Mouse (Mus musculus) CH12.LX (cell line): ENCODE measurements around the gene Fat2. TPM values are rescaled to one million over a fixed set of nuclear protein-coding genes. Genes with fewer than 3 reads are reported as not detected.

Experiments
- DNase-seq: peaks from one replicate; pipeline ENCODE4 v3.0.0-alpha.2; 2013; ENCODE audit errors: extremely low read depth
- H3K27ac ChIP-seq: 2 replicates; pipeline ENCODE4 v1.5.1; 2012; ENCODE audit warnings: low read depth, mild to moderate bottlenecking, control low read depth, moderate library complexity; ENCODE audit not compliant: insufficient read depth
- H3K27me3 ChIP-seq: replicated peaks from 2 replicates; pipeline ENCODE3; 2012; ENCODE audit warnings: inconsistent platforms
- H3K36me3 ChIP-seq, 2 experiments: replicated peaks in 1 of 2; 2 replicates each; pipeline versions ENCODE3 to v1.6.1; 2012; ENCODE audit warnings: inconsistent platforms in 1 of 2, low read length in 1 of 2, mild to moderate bottlenecking in 1 of 2, mixed read lengths in 1 of 2, moderate library complexity in 1 of 2; ENCODE audit not compliant: control insufficient read depth in 1 of 2, insufficient read depth in 1 of 2
- H3K4me1 ChIP-seq, 2 experiments: 2 replicates each; pipeline ENCODE4 v1.6.1; 2012; ENCODE audit warnings: inconsistent platforms in 1 of 2, moderate library complexity in 1 of 2; ENCODE audit not compliant: insufficient read depth in 2 of 2, control insufficient read depth in 1 of 2
- H3K4me2 ChIP-seq: 2 replicates; pipeline ENCODE4 v1.6.1; 2012; ENCODE audit warnings: low read depth, mild to moderate bottlenecking, control low read depth; ENCODE audit not compliant: poor library complexity, insufficient read depth, severe bottlenecking
- H3K4me3 ChIP-seq, 3 experiments: fragments of 150-350 bp in 1 of 3; sonication (generic) in 1 of 3; replicated peaks in 1 of 3; 2 replicates each; pipeline versions ENCODE3 to v1.5.1; 2011 to 2012; ENCODE audit warnings: low read depth in 2 of 3, low read length in 2 of 3, mild to moderate bottlenecking in 2 of 3, moderate library complexity in 2 of 3, control low read depth in 1 of 3, improper control_type of control experiment in 1 of 3, inconsistent platforms in 1 of 3, mixed read lengths in 1 of 3; ENCODE audit not compliant: poor library complexity in 1 of 3
- H3K79me2 ChIP-seq: replicated peaks from 2 replicates; pipeline ENCODE4 v1.6.1; 2012; ENCODE audit warnings: mild to moderate bottlenecking, moderate library complexity; ENCODE audit not compliant: control insufficient read depth, poor library complexity, insufficient read depth, severe bottlenecking; ENCODE audit errors: extremely low read depth
- H3K9ac ChIP-seq: 2 replicates; pipeline ENCODE4 v1.6.1; 2012; ENCODE audit warnings: low read depth, mild to moderate bottlenecking, control low read depth, moderate library complexity; ENCODE audit not compliant: insufficient read depth
- H3K9me3 ChIP-seq: replicated peaks from 2 replicates; pipeline ENCODE3; 2012; ENCODE audit warnings: low read length, inconsistent platforms, mixed read lengths
- CTCF ChIP-seq, 2 experiments: IDR thresholded peaks in 1 of 2; conservative IDR thresholded peaks in 1 of 2; 2 replicates each; pipeline ENCODE4 v1.5.1; 2011 to 2012; ENCODE audit warnings: low read depth in 2 of 2, low read length in 2 of 2, improper control_type of control experiment in 1 of 2, inconsistent platforms in 1 of 2, mild to moderate bottlenecking in 1 of 2, moderate library complexity in 1 of 2
- E2F4 ChIP-seq: IDR thresholded peaks from 2 replicates; pipeline ENCODE4 v1.6.1; 2011; ENCODE audit warnings: low read depth, low read length, improper control_type of control experiment; ENCODE audit not compliant: insufficient replicate concordance
- EP300 ChIP-seq: IDR thresholded peaks from 2 replicates; pipeline ENCODE4 v1.6.1; 2011; ENCODE audit warnings: low read length, improper control_type of control experiment
- GABPA ChIP-seq: IDR thresholded peaks from 2 replicates; pipeline ENCODE4 v1.6.1; 2012; ENCODE audit warnings: low read depth, low read length, improper control_type of control experiment, inconsistent platforms; ENCODE audit not compliant: insufficient replicate concordance
- HCFC1 ChIP-seq: IDR thresholded peaks from 2 replicates; pipeline ENCODE4 v1.6.1; 2012; ENCODE audit warnings: low read depth, mild to moderate bottlenecking, inconsistent platforms, low read length, improper control_type of control experiment
- IRF4 ChIP-seq: IDR thresholded peaks from 2 replicates; pipeline ENCODE4 v1.6.1; 2014; ENCODE audit warnings: low read depth, mild to moderate bottlenecking, inconsistent platforms, low read length, improper control_type of control experiment
- JUN ChIP-seq: IDR thresholded peaks from 2 replicates; pipeline ENCODE4 v1.6.1; 2011; ENCODE audit warnings: low read depth, mild to moderate bottlenecking, low read length, improper control_type of control experiment, moderate library complexity; ENCODE audit not compliant: insufficient read depth
- KAT2A ChIP-seq: IDR thresholded peaks from 2 replicates; pipeline ENCODE4 v1.6.1; 2012; ENCODE audit warnings: low read length, improper control_type of control experiment, inconsistent platforms; ENCODE audit not compliant: insufficient replicate concordance
- MAFK ChIP-seq: IDR thresholded peaks from 2 replicates; pipeline ENCODE4 v1.6.1; 2011; ENCODE audit warnings: low read length, improper control_type of control experiment; ENCODE audit not compliant: insufficient replicate concordance
- MAX ChIP-seq: IDR thresholded peaks from 2 replicates; pipeline ENCODE4 v1.6.1; 2011; ENCODE audit warnings: low read length, improper control_type of control experiment
- MAZ ChIP-seq: IDR thresholded peaks from 2 replicates; pipeline ENCODE4 v1.6.1; 2012; ENCODE audit warnings: low read depth, mild to moderate bottlenecking, inconsistent platforms, low read length, improper control_type of control experiment, moderate library complexity
- NELFE ChIP-seq: IDR thresholded peaks from 2 replicates; pipeline ENCODE4 v1.6.1; 2011; ENCODE audit warnings: low read depth, low read length, improper control_type of control experiment
- PAX5 ChIP-seq: IDR thresholded peaks from 2 replicates; pipeline ENCODE4 v1.6.1; 2012; ENCODE audit warnings: low read length, inconsistent platforms, mixed read lengths
- RAD21 ChIP-seq: IDR thresholded peaks from 2 replicates; pipeline ENCODE4 v1.6.1; 2011; ENCODE audit warnings: low read depth, mild to moderate bottlenecking, low read length, improper control_type of control experiment, moderate library complexity
- TBP ChIP-seq: conservative IDR thresholded peaks from 2 replicates; pipeline ENCODE4 v1.6.1; 2011; ENCODE audit warnings: low read depth, low read length, improper control_type of control experiment
- UBTF ChIP-seq: IDR thresholded peaks from 2 replicates; pipeline ENCODE4 v1.6.1; 2012; ENCODE audit warnings: low read depth, mild to moderate bottlenecking, inconsistent platforms, low read length, improper control_type of control experiment, moderate library complexity
- USF2 ChIP-seq: conservative IDR thresholded peaks from 2 replicates; pipeline ENCODE4 v1.6.1; 2011; ENCODE audit warnings: low read depth, low read length, improper control_type of control experiment
- ZC3H11A ChIP-seq: IDR thresholded peaks from 2 replicates; pipeline ENCODE4 v1.6.1; 2012; ENCODE audit warnings: low read depth, mild to moderate bottlenecking, inconsistent platforms, low read length, improper control_type of control experiment
- dilution Hi-C: fragments of 300-500 bp; cut with MboI; formaldehyde crosslinking; loops from 2 replicates; pipeline ENCODE4 v1.14.3; 2020; ENCODE audit warnings: low sequenced_read_pairs; ENCODE audit not compliant: extremely low pct_unique_long_range_greater_than_20kb, extremely low pct_ligation_motif_present
- in situ Hi-C: fragments of 300-500 bp; cut with MboI; formaldehyde crosslinking; loops from 3 replicates; pipeline ENCODE4 v1.14.3; 2019; ENCODE audit warnings: low sequenced_read_pairs, low pct_ligation_motif_present, low pct_unique_long_range_greater_than_20kb, mixed read lengths
- polyA plus RNA-seq: library from polyadenylated mRNA; unstranded; fragments of >175 nt; gene quantifications from 2 replicates; pipeline ENCODE4 v1.2.1, GENCODE M21; 2012; ENCODE audit warnings: low read depth; ENCODE audit not compliant: insufficient read length
- total RNA-seq, 2 experiments: library from RNA; depleted of rRNA; stranded (reverse); fragments of 300-350 nt in 1 of 2; fragments of >200 nt in 1 of 2; gene quantifications; 2 replicates each; pipeline ENCODE4 v1.2.3; 2012 to 2014

The Fat2 gene
- total and polyA plus RNA-seq, 3 experiments: under 0.01 TPM; not detected in 2

GRCm38 (mm10) chr11:55335314-55336076 is 869 bp downstream of the Fat2 start:
- in situ Hi-C loops (no loop called here), dilution Hi-C loops (no loop called here)
- no peak overlapping the region for H3K9ac ChIP-seq
- no peak for DNase-seq
- H3K4me2 ChIP-seq: no peak overlapping the region
- H3K79me2 ChIP-seq: no peaks in the 10 kb centered on the region
- no peak overlapping the region for H3K27ac ChIP-seq
- H3K4me3 ChIP-seq: no peak overlapping the region
- TF ChIP-seq USF2 (no peak), PAX5 (no peak), IRF4 (no peak), RAD21 (no peak)
- no peaks in the 10 kb centered on the region for H3K36me3 ChIP-seq
- H3K9me3 ChIP-seq: peaks cover 7% of the 10 kb centered on the region
- no peaks in the 10 kb centered on the region for H3K4me1 ChIP-seq
- H3K27me3 ChIP-seq: peaks cover 88% of the 10 kb centered on the region

- dilution Hi-C loops: no loop called here
- H3K79me2 ChIP-seq: no peaks in the 10 kb centered on the region
These were observed 1.8 kb downstream of the Fat2 start for GRCm38 (mm10) chr11:55334545-55334944.

GRCm38 (mm10) chr11:55334063-55334462 is 2.3 kb downstream of the Fat2 start:
- peaks cover 6% of the 10 kb centered on the region for H3K9me3 ChIP-seq
- no peaks in the 10 kb centered on the region for H3K79me2 ChIP-seq
- no peak for DNase-seq
- H3K27ac ChIP-seq: no peak overlapping the region
- no peaks in the 10 kb centered on the region for H3K4me1 ChIP-seq
- H3K9ac ChIP-seq: no peak overlapping the region
- no peak overlapping the region for H3K4me3 ChIP-seq
- TF ChIP-seq RAD21 (no peak), ZC3H11A (no peak), NELFE (no peak), KAT2A (no peak)
- dilution Hi-C loops: no loop called here
- no peaks in the 10 kb centered on the region for H3K36me3 ChIP-seq
- peaks cover 84% of the 10 kb centered on the region for H3K27me3 ChIP-seq
- H3K4me2 ChIP-seq: no peak overlapping the region
- in situ Hi-C loops: no loop called here

More at GRCm38 (mm10) chr11:55334545-55334944, 1.8 kb downstream of the Fat2 start:
- Histone ChIP-seq H3K4me1 (no peaks in the 10 kb centered on the region), H3K9me3 (peaks cover 7% of the 10 kb centered on the region), H3K9ac (no peak overlapping the region), H3K36me3 (no peaks in the 10 kb centered on the region), H3K27me3 (peaks cover 88% of the 10 kb centered on the region), H3K4me2 (no peak overlapping the region), H3K27ac (no peak overlapping the region), H3K4me3 (no peak overlapping the region)
- no peak for DNase-seq
- TF ChIP-seq MAX: no peak
- TF ChIP-seq HCFC1: no peak
- TF ChIP-seq UBTF: no peak
- TF ChIP-seq GABPA: no peak
- TF ChIP-seq NELFE: no peak
- TF ChIP-seq TBP: no peak
- TF ChIP-seq E2F4: no peak
- TF ChIP-seq EP300: no peak
- TF ChIP-seq MAZ: no peak
- no peak for TF ChIP-seq JUN
- no peak for TF ChIP-seq USF2
- TF ChIP-seq CTCF (conservative IDR thresholded peaks at IDR 0.05 in 1 of 2, IDR thresholded peaks at IDR 0.05 in 1 of 2; ENCODE audit: low read depth in 2 of 2, low read length in 2 of 2): no peak
- TF ChIP-seq MAFK: no peak
- in situ Hi-C loops: no loop called here
